Mouse (Mus musculus): Measurements from ENCODE around the gene 1700067P10Rik. TPM values are rescaled to one million over a fixed set of nuclear protein-coding genes. Genes with fewer than 3 reads are reported as not detected.

The 1700067P10Rik gene
- total and polyA plus RNA-seq, 3 experiments: not detected

DNA sequence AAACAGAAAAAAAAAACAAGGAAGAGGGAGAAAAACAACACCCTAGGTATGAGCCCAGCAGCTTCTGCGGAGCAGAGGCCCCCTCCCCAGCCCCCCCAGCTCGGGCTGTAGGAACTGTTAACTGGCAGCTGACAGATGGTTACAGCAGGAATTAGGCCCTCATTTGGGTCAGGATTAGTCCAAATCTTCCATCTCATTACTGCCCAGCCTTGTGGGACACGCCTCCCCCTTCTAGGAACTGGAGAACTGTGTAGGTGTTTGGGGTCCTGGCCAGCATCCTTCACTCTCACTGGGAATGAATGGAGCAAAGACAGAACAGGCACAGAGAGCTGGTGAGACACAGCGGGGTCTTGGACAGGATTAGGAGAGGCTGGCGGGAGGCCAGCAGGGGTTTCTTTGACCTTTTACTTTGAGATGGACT is 24.0 kb upstream of the 1700067P10Rik start:
- intact Hi-C loops (cut with DNase I): no loop called here
- Histone ChIP-seq H3K9ac (ENCODE audit: low read depth, low read length) (no peak overlapping the region), H3K27ac (no peak overlapping the region), H3K4me3 (no peak overlapping the region), H3K4me1 (ENCODE audit: control insufficient read depth, insufficient read depth, low read length) (no peaks in the 10 kb centered on the region), H3K79me2 (replicated peaks; ENCODE audit: control insufficient read depth, insufficient read depth, low read length) (no peaks in the 10 kb centered on the region), H3K36me3 (ENCODE audit: control insufficient read depth, insufficient read depth, low read length) (no peaks in the 10 kb centered on the region), H3K27me3 (ENCODE audit: control insufficient read depth, insufficient read depth, low read length) (no peaks in the 10 kb centered on the region)
- no peak for TF ChIP-seq CTCF (IDR thresholded peaks at IDR 0.05)
- no peak for DNase-seq
- 54% methylated on average over 5 of the region's 5 CpGs for WGBS

DNA sequence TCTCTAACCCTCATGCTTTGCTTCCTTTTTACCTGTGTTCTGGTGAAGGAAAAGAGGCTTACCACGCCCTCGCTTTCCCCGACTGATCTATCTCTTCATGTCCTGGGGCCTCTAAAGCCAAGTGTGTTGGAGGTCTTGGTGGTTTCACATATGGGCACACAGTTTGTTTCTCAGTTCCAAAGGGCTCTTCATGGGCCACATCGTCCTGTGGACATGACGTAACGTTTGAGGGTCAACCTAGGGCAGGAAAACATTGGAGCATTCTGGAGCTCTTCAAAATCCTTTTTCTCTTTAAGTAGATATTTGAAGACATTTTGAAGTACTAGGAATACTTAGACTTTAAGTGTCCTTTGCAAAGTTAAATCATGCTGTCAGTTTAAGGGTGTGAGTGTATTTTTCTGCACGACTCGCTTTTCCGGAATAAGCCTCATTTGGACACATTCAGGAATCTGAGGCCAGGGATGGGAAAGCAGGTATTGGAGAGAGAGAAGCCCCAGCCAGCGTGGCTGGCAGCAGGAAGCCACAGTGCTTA is 22.0 kb upstream of the 1700067P10Rik start:
- H3K27ac ChIP-seq: no peak overlapping the region
- no peak for DNase-seq
- no peaks in the 10 kb centered on the region for H3K4me1 ChIP-seq (ENCODE audit: control insufficient read depth, insufficient read depth, low read length)
- no peaks in the 10 kb centered on the region for H3K79me2 ChIP-seq (replicated peaks; ENCODE audit: control insufficient read depth, insufficient read depth, low read length)
- no peak for TF ChIP-seq CTCF (IDR thresholded peaks at IDR 0.05)
- no peak for TF ChIP-seq POLR2A (IDR thresholded peaks at IDR 0.05; ENCODE audit: insufficient read depth, low read depth, low read length)
- TF ChIP-seq EP300 (IDR thresholded peaks at IDR 0.05; ENCODE audit: insufficient read depth, low read depth, low read length): no peak
- no peak overlapping the region for H3K4me3 ChIP-seq
- WGBS: 76% methylated on average over 10 of the region's 10 CpGs
- H3K9ac ChIP-seq (ENCODE audit: low read depth, low read length): no peak overlapping the region
- H3K36me3 ChIP-seq (ENCODE audit: control insufficient read depth, insufficient read depth, low read length): no peaks in the 10 kb centered on the region
- H3K27me3 ChIP-seq (ENCODE audit: control insufficient read depth, insufficient read depth, low read length): no peaks in the 10 kb centered on the region
- intact Hi-C loops (cut with DNase I): no loop called here

DNA sequence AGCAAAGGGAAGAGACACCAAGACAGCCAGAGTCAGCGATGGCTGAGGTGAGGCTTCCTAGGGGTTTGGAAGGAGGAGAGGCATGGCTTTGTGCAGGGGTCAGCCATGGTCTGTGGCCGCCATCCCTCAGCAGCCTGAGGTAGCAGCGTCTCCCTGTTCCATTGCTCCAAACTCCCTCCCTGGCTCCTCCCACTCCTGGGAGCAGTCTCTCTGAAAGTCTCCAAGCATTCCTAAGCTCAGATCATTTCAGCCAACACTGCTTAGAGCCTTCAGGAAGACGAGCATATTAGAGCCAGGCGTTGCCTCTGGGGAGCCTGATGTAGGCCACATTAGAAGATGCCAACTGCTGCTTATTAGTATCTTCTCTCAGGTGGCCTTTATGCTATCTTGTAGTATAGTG is 21.4 kb upstream of the 1700067P10Rik start:
- intact Hi-C loops (cut with DNase I): no loop called here
- no peak for TF ChIP-seq CTCF (IDR thresholded peaks at IDR 0.05)
- no peak for TF ChIP-seq POLR2A (IDR thresholded peaks at IDR 0.05; ENCODE audit: insufficient read depth, low read depth, low read length)
- TF ChIP-seq EP300 (IDR thresholded peaks at IDR 0.05; ENCODE audit: insufficient read depth, low read depth, low read length): no peak
- no peaks in the 10 kb centered on the region for H3K27me3 ChIP-seq (ENCODE audit: control insufficient read depth, insufficient read depth, low read length)
- no peaks in the 10 kb centered on the region for H3K36me3 ChIP-seq (ENCODE audit: control insufficient read depth, insufficient read depth, low read length)
- no peak overlapping the region for H3K4me3 ChIP-seq
- WGBS: 41% methylated on average over 5 of the region's 5 CpGs
- H3K79me2 ChIP-seq (replicated peaks; ENCODE audit: control insufficient read depth, insufficient read depth, low read length): no peaks in the 10 kb centered on the region
- H3K9ac ChIP-seq (ENCODE audit: low read depth, low read length): no peak overlapping the region
- H3K27ac ChIP-seq: no peak overlapping the region
- no peak for DNase-seq
- no peaks in the 10 kb centered on the region for H3K4me1 ChIP-seq (ENCODE audit: control insufficient read depth, insufficient read depth, low read length)

DNA sequence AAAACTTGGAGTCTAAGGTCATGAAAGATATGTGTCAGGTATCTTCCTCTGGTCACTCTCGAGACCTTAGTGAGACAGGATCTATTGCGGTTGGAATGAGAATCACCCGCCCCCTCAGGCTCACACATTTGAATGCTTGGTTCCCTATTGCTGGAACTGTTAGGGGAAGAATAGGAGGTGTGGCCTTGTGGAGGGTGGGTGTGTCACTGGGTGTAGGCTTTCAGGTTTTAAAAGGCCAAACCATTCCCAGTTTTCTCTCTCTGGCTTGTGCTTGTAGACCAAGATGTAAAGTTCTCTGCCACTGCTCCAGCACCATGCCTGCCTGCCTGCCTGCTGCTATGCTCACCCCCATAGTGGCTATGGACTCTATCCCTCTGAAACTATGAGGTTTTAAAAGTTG is 8.5 kb upstream of the 1700067P10Rik start:
- H3K4me3 ChIP-seq: no peak overlapping the region
- no peaks in the 10 kb centered on the region for H3K4me1 ChIP-seq (ENCODE audit: control insufficient read depth, insufficient read depth, low read length)
- no peaks in the 10 kb centered on the region; the same call in 1 of the 2 replicates for H3K27me3 ChIP-seq (ENCODE audit: control insufficient read depth, insufficient read depth, low read length)
- TF ChIP-seq CTCF (IDR thresholded peaks at IDR 0.05) (no peak), EP300 (IDR thresholded peaks at IDR 0.05; ENCODE audit: insufficient read depth, low read depth, low read length) (no peak), POLR2A (IDR thresholded peaks at IDR 0.05; ENCODE audit: insufficient read depth, low read depth, low read length) (no peak)
- no peaks in the 10 kb centered on the region for H3K36me3 ChIP-seq (ENCODE audit: control insufficient read depth, insufficient read depth, low read length)
- no peaks in the 10 kb centered on the region for H3K79me2 ChIP-seq (replicated peaks; ENCODE audit: control insufficient read depth, insufficient read depth, low read length)
- H3K27ac ChIP-seq: no peak overlapping the region
- no peak overlapping the region for H3K9ac ChIP-seq (ENCODE audit: low read depth, low read length)
- 50% methylated on average over 3 of the region's 3 CpGs for WGBS
- intact Hi-C loops (cut with DNase I): no loop called here
- DNase-seq: no peak

DNA sequence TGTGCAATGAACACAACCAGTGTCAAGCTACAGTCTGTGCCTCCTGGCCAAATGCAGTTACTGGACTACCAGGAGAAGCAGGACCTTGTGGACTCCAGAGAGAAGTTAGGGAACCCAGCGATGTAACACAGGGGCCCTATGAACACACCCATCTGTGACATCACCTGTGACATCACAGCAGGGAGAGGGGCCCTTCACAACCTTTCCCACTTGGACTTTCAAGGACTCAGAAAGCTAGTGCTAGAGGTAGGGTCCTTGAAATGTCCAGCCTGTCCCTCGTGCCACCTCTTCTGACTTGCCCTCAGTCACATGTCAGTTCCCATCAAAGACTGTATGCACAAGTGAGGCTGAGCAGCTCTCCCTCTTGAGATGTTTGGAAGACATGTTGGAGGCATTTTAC is 327 bp downstream of the 1700067P10Rik start:
- no peaks in the 10 kb centered on the region for H3K36me3 ChIP-seq (ENCODE audit: control insufficient read depth, insufficient read depth, low read length)
- no peaks in the 10 kb centered on the region for H3K79me2 ChIP-seq (replicated peaks; ENCODE audit: control insufficient read depth, insufficient read depth, low read length)
- H3K4me1 ChIP-seq (ENCODE audit: control insufficient read depth, insufficient read depth, low read length): no peaks in the 10 kb centered on the region
- no peak for DNase-seq
- H3K4me3 ChIP-seq: no peak overlapping the region
- H3K27ac ChIP-seq: no peak overlapping the region
- H3K9ac ChIP-seq (ENCODE audit: low read depth, low read length): no peak overlapping the region
- 76% methylated on average over 2 of the region's 2 CpGs for WGBS
- intact Hi-C loops (cut with DNase I): no loop called here
- TF ChIP-seq POLR2A (IDR thresholded peaks at IDR 0.05; ENCODE audit: insufficient read depth, low read depth, low read length) (no peak), EP300 (IDR thresholded peaks at IDR 0.05; ENCODE audit: insufficient read depth, low read depth, low read length) (no peak), CTCF (IDR thresholded peaks at IDR 0.05) (no peak)
- no peaks in the 10 kb centered on the region for H3K27me3 ChIP-seq (ENCODE audit: control insufficient read depth, insufficient read depth, low read length)

- Histone ChIP-seq H3K4me3 (no peak overlapping the region), H3K79me2 (replicated peaks; ENCODE audit: control insufficient read depth, insufficient read depth, low read length) (no peaks in the 10 kb centered on the region), H3K27me3 (ENCODE audit: control insufficient read depth, insufficient read depth, low read length) (no peaks in the 10 kb centered on the region), H3K27ac (no peak overlapping the region), H3K9ac (ENCODE audit: low read depth, low read length) (no peak overlapping the region), H3K36me3 (ENCODE audit: control insufficient read depth, insufficient read depth, low read length) (no peaks in the 10 kb centered on the region), H3K4me1 (ENCODE audit: control insufficient read depth, insufficient read depth, low read length) (no peaks in the 10 kb centered on the region)
- no peak for TF ChIP-seq CTCF (IDR thresholded peaks at IDR 0.05)
- TF ChIP-seq EP300 (IDR thresholded peaks at IDR 0.05; ENCODE audit: insufficient read depth, low read depth, low read length): no peak
- no peak for TF ChIP-seq POLR2A (IDR thresholded peaks at IDR 0.05; ENCODE audit: insufficient read depth, low read depth, low read length)
- 63% methylated on average over 12 of the region's 12 CpGs for WGBS
- no peak for DNase-seq
- intact Hi-C loops (cut with DNase I): loop anchor here (10.0 kb wide), 1 partner anchor 186 kb away; no protein-coding TSS in a partner anchor
Observed at GRCm38 (mm10) chr17:48090305-48090704, 1.2 kb downstream of the 1700067P10Rik start.
